Mouse (Mus musculus): ENCODE results near the gene Ggnbp2. TPM values are rescaled to one million over a fixed set of nuclear protein-coding genes. Genes with fewer than 3 reads are reported as not detected.
"Not testable (repeated sequence)": the region's sequence is repeated elsewhere in the genome, so short reads cannot be mapped to it uniquely, and the experiment has no call there.

The Ggnbp2 gene
- polyA plus RNA-seq, 1 experiment from 2014 or later, result 76.8 TPM

DNA sequence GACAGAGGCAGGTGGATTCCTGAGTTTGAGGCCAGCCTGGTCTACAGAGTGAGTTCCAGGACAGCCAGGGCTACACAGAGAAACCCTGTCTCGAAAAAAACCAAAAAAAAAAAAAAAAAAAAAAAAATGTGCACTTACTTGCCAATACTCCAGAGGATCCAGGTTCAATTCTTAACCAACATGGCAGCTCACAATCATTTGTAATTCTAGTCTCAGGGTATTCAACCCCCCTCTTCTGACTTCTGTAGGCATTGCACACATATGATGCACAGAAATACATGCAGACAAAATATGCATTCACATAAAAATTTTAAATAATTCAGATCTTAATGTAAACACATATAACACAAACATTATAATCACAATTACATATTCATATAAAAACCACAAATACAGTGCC is 5.4 kb upstream of the Ggnbp2 start:
- Histone ChIP-seq H3K4me1 (peaks cover 47% of the 10 kb centered on the region), H3K36me3 (peaks cover 34% of the 10 kb centered on the region)
- ATAC-seq; H3K9me3 ChIP-seq (replicated peaks); H3K4me3 ChIP-seq; H3K27ac ChIP-seq; H3K4me2 ChIP-seq; H3K9ac ChIP-seq; H3K27me3 ChIP-seq (replicated peaks): not testable (repeated sequence)
- WGBS (ENCODE audit: insufficient replicate concordance), result 83% methylated on average over 1 of the region's 1 CpGs

DNA sequence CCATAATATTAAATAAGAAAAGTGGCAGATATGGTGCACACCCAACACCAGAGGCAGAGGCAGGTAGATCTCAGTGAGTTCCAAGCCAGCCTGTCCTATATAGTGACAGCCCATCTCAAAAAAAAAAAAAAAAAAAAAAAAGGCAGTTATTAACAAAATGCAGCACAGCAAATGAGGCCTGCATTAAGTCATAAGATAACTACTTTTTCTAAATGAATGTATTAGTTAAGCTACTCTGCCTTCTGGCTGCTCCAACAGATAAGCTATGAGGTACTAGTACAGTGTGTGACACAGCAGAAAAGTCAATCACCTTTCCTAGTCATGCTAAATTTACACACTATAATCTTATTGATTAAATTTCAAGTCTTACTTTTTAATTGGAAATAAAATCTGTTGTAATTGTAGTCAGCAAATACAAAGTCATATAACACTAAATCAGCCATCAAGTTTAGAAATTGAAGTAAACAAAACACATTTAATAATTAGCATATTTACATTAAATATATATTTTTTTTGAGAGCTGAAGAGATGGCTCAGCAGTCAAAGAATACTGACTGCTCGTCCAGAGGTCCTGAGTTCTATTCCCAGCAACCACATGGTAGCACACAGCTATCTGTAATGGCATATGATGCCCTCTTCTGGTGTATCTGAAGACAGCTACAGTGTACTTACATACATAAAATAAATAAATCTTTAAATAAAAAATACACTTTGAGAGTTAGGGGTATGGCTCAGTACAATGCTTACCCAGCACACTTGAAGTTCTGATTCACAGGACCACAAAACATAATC is 2.6 kb upstream of the Ggnbp2 start:
- H3K4me2 ChIP-seq, result peak overlapping the region; percentile 67
- no peaks in the 10 kb centered on the region for H3K27me3 ChIP-seq (replicated peaks)
- H3K4me1 ChIP-seq, result peaks cover 30% of the 10 kb centered on the region
- H3K9me3 ChIP-seq (replicated peaks), result no peaks in the 10 kb centered on the region
- peak overlapping the region; percentile 68 for H3K9ac ChIP-seq
- peak overlapping the region; percentile 97 for H3K27ac ChIP-seq
- H3K4me3 ChIP-seq, result peak overlapping the region; percentile 45; the same call in 1 of the 2 replicates
- peak; percentile 66 for ATAC-seq
- peaks cover 31% of the 10 kb centered on the region for H3K36me3 ChIP-seq
- 20% methylated on average over 1 of the region's 1 CpGs for WGBS (ENCODE audit: insufficient replicate concordance)

DNA sequence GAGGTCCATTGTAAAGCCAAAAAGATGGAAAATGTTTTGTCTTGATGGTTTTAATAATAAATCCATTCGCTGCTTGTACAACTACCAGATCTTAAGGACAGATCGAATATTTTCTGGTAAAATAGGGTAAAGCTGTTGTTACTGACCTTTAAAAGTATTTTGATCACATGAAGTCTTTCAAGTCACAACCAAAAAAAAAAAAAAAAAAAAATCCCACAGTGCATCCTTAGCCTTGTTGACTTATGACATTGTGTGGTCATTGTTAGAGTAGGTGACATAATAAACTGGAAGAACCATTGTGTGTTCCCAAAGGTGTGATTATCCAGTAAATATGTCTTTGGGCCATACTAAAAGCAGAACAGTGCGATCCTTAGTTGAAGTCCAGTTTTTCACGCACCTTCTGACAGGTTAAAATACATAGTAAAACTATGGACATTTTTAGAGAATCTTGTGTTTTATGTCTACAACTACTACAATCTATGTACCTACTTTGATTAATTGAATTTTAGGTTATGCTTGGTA is 992 bp upstream of the Ggnbp2 start:
- no peaks in the 10 kb centered on the region for H3K9me3 ChIP-seq (replicated peaks)
- H3K4me3 ChIP-seq, result peak overlapping the region; percentile 98
- H3K36me3 ChIP-seq, result peaks cover 23% of the 10 kb centered on the region
- no peak for ATAC-seq
- 50% methylated on average over 4 of the region's 4 CpGs for WGBS (ENCODE audit: insufficient replicate concordance)
- H3K4me1 ChIP-seq, result peaks cover 35% of the 10 kb centered on the region
- peak overlapping the region; percentile 100 for H3K27ac ChIP-seq
- peak overlapping the region; percentile 79 for H3K4me2 ChIP-seq
- peak overlapping the region; percentile 99 for H3K9ac ChIP-seq
- H3K27me3 ChIP-seq (replicated peaks), result no peaks in the 10 kb centered on the region

DNA sequence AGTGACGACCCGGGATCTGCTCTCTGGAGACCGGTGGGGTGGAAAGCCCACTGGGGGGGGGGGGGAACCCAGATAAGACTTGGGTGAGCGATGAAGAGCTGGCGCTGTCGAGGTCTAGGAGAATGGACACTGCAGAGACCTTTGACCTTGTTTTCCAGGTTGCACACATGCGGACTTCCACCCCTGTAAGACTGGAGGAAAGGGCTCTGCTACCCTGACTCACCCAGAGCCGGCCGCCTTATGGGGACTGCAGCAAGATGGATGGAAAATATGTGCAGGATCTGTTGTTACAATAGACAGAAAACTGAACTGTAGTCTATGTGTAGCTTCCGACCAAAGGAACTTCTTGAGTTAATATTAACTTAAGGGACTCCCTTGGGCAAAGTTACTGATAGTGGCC is 429 bp upstream of the Ggnbp2 start:
- ATAC-seq, result peak; percentile 33

DNA sequence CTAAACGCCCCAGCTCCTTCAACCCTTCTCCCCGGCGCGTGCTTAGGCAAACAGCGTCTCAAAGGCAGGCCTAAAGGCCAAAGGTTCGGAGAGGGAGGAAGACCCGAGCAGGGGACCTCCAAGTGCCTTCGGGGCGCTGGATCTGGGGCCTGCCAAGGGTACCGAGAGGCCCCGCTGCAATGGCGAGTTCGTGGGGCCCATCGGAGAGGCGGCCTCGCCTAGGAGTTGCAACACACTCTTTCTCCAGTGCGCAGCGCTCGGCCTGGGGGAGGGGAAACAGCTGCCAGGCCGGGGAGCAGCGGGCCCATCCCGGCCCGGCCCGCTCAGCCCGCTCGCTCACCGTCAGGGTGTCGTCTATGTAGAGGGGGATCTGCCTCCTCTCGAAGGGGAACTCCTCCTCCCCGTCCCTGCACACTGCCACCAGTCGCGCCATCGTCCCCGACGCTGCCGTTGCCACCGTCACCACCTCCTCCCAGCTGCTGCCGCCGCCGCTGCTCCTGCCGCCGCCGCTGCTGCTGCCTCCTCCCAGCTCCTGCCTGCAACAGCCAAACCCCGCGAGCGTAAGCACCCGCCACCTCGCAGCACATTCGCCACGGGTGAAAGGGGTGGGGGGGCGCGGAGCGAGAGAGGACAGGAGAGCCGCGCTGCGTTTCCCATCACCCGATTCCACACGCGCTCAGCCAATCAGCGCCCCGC is 932 bp downstream of the Ggnbp2 start:
- Histone ChIP-seq H3K27me3 (replicated peaks) (no peaks in the 10 kb centered on the region), H3K36me3 (peaks cover 32% of the 10 kb centered on the region), H3K27ac (peak overlapping the region; percentile 100), H3K4me3 (peak overlapping the region; percentile 98), H3K4me1 (peaks cover 51% of the 10 kb centered on the region), H3K9me3 (replicated peaks) (no peaks in the 10 kb centered on the region), H3K4me2 (peak overlapping the region; percentile 79), H3K9ac (peak overlapping the region; percentile 99)
- ATAC-seq, result peak; percentile 64
- under 1% methylated on average over 50 of the region's 61 CpGs for WGBS (ENCODE audit: insufficient replicate concordance)

More for the DNA sequence above, 429 bp upstream of the Ggnbp2 start:
- H3K9me3 ChIP-seq (replicated peaks), result no peaks in the 10 kb centered on the region
- H3K36me3 ChIP-seq, result peaks cover 22% of the 10 kb centered on the region
- under 1% methylated on average over 7 of the region's 10 CpGs for WGBS (ENCODE audit: insufficient replicate concordance)
- peaks cover 39% of the 10 kb centered on the region for H3K4me1 ChIP-seq
- peak overlapping the region; percentile 100 for H3K27ac ChIP-seq
- H3K4me3 ChIP-seq, result peak overlapping the region; percentile 98
- peak overlapping the region; percentile 79 for H3K4me2 ChIP-seq
- peak overlapping the region; percentile 99 for H3K9ac ChIP-seq
- no peaks in the 10 kb centered on the region for H3K27me3 ChIP-seq (replicated peaks)

DNA sequence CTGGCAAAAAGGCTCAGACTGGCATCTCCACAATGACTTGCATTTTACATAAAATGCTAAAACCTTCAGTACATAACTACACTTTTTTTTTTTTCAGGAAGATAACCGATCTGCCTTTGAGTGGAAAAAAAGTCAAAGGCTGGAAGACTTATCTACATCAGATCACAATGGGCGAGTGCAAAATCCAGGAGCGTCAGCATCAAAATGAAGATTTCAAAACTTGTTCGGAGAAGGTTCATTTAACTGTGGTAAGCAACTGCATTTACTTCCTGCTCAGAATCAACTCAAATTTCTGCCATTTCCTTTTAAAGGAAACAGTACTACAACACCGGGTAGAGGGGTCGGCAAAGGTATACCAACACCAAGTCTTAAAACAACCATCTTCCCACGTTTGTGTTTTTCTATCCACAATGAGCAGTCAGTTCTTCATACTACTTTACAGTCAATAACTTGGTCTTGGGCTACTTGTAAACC is 1.8 kb downstream of the Ggnbp2 start:
- WGBS (ENCODE audit: insufficient replicate concordance), result 2% methylated on average over 7 of the region's 7 CpGs
- ATAC-seq, result no peak
- Histone ChIP-seq H3K4me1 (peaks cover 50% of the 10 kb centered on the region), H3K27ac (peak overlapping the region; percentile 100), H3K27me3 (replicated peaks) (no peaks in the 10 kb centered on the region), H3K4me2 (peak overlapping the region; percentile 79), H3K36me3 (peaks cover 32% of the 10 kb centered on the region), H3K9ac (peak overlapping the region; percentile 99), H3K9me3 (replicated peaks) (no peaks in the 10 kb centered on the region), H3K4me3 (peak overlapping the region; percentile 98)

DNA sequence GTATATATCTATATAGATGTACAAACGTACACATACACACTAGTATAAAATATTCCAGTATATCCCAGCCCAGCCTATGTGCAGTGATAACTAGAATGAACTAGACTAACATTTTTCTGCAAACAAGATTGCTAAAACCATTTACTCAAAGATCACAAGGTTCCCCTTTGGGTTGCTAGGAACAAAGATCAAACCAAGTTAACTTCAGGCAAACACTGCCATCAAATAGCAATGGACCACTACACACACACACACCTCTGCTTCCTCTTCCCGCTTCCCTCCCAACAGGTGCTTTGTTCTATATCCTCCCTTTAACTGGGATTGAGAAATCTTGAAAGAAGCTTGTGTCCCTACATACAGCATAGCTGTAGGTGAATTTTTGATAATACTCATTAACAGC is 3.0 kb downstream of the Ggnbp2 start:
- peak overlapping the region; percentile 70 for H3K9ac ChIP-seq
- 82% methylated on average over 2 of the region's 2 CpGs for WGBS (ENCODE audit: insufficient replicate concordance)
- no peaks in the 10 kb centered on the region for H3K9me3 ChIP-seq (replicated peaks)
- H3K36me3 ChIP-seq, result peaks cover 42% of the 10 kb centered on the region
- ATAC-seq, result no peak
- H3K4me2 ChIP-seq, result peak overlapping the region; percentile 77
- peak overlapping the region; percentile 51; the same call in 1 of the 2 replicates for H3K27ac ChIP-seq
- H3K4me3 ChIP-seq, result peak overlapping the region; percentile 59
- H3K4me1 ChIP-seq, result peaks cover 53% of the 10 kb centered on the region
- H3K27me3 ChIP-seq (replicated peaks), result no peaks in the 10 kb centered on the region

DNA sequence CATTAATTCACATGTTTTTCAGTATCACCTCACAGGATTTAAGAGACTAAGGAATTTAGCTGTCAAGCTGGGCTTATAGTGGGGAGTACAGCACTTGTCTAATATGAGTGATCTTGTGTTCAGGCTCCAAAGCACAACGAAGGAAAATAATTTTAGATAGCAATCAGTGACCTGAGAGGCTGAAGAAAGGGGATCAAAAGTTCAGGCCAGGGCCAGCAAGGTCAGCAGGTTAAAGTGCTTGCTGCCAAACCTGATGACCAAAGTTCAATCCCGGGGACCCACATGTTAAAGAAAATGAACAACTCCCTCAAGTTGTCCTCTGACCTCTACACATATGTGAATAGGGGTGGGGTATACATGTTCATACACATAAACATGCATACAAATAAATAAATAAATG is 5.3 kb downstream of the Ggnbp2 start:
- H3K27me3 ChIP-seq (replicated peaks), result no peaks in the 10 kb centered on the region
- no peak overlapping the region for H3K4me3 ChIP-seq
- no peak for ATAC-seq
- peak overlapping the region; percentile 1; the same call in 1 of the 2 replicates for H3K27ac ChIP-seq
- H3K36me3 ChIP-seq, result peaks cover 65% of the 10 kb centered on the region
- H3K9ac ChIP-seq, result peak overlapping the region; percentile 35
- WGBS (ENCODE audit: insufficient replicate concordance), result 58% methylated on average over 2 of the region's 2 CpGs
- no peaks in the 10 kb centered on the region for H3K9me3 ChIP-seq (replicated peaks)
- H3K4me1 ChIP-seq, result peaks cover 65% of the 10 kb centered on the region
- peak overlapping the region; percentile 47 for H3K4me2 ChIP-seq

DNA sequence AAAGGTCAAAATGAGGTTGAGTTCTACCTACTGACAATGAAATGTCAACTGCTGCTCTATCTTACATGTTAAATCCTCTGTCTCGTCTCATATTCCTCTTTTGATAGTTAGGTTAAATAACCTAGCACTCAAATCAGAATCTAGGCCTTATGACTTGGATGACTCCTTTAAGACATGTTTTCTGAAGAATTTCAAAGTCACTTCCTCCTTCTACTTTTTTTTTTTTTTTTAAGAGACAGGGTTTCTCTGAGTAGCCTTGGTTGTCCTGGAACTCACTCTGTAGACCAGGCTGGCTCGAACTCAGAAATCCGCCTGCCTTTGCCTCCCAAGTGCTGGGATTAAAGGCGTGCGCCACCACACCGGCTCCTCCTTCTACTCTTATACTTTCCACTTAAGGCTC is 15.3 kb downstream of the Ggnbp2 start:
- H3K27me3 ChIP-seq (replicated peaks), result no peaks in the 10 kb centered on the region
- no peak overlapping the region for H3K4me3 ChIP-seq
- peaks cover 92% of the 10 kb centered on the region for H3K36me3 ChIP-seq
- H3K27ac ChIP-seq, result no peak overlapping the region
- H3K9me3 ChIP-seq (replicated peaks), result no peaks in the 10 kb centered on the region
- no peak overlapping the region for H3K4me2 ChIP-seq
- H3K4me1 ChIP-seq, result no peaks in the 10 kb centered on the region
- ATAC-seq, result no peak
- H3K9ac ChIP-seq, result no peak overlapping the region
- WGBS (ENCODE audit: insufficient replicate concordance), result 93% methylated on average over 6 of the region's 6 CpGs

DNA sequence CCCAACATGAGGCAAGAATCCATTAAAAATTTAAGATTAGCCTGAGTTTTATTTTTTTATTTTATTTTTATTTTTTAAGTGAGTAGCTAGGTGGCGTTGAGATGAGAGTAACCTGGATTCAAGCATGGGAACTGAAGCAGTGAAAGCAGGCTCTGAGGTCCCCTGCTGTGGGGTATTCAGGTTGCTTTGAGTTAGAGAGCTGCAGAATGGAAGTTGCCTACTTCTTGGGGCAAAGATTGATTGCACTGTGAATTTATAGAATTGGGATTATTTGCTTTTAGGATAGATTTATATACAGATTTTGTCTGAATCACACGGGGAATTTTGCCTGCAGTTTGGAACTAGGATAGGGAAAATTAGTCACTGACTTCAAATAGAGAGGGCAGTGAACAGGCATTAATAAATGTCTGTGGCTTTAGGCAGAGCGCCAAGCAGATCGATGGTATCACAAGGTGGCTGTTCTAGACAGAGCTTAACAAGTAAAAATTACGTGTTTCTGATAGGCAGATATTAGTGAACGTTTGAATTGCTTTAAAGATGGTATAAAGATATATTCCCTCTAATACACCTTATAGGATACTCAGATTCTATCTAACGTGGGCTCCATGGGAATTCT is 23.0 kb downstream of the Ggnbp2 start:
- H3K27me3 ChIP-seq (replicated peaks), result no peaks in the 10 kb centered on the region
- WGBS (ENCODE audit: insufficient replicate concordance), result 85% methylated on average over 7 of the region's 7 CpGs
- H3K4me3 ChIP-seq, result no peak overlapping the region
- H3K4me2 ChIP-seq, result no peak overlapping the region
- no peaks in the 10 kb centered on the region for H3K9me3 ChIP-seq (replicated peaks)
- peaks cover 88% of the 10 kb centered on the region for H3K36me3 ChIP-seq
- H3K4me1 ChIP-seq, result no peaks in the 10 kb centered on the region; the same call in 1 of the 2 replicates
- H3K27ac ChIP-seq, result no peak overlapping the region
- ATAC-seq, result no peak
- no peak overlapping the region for H3K9ac ChIP-seq

DNA sequence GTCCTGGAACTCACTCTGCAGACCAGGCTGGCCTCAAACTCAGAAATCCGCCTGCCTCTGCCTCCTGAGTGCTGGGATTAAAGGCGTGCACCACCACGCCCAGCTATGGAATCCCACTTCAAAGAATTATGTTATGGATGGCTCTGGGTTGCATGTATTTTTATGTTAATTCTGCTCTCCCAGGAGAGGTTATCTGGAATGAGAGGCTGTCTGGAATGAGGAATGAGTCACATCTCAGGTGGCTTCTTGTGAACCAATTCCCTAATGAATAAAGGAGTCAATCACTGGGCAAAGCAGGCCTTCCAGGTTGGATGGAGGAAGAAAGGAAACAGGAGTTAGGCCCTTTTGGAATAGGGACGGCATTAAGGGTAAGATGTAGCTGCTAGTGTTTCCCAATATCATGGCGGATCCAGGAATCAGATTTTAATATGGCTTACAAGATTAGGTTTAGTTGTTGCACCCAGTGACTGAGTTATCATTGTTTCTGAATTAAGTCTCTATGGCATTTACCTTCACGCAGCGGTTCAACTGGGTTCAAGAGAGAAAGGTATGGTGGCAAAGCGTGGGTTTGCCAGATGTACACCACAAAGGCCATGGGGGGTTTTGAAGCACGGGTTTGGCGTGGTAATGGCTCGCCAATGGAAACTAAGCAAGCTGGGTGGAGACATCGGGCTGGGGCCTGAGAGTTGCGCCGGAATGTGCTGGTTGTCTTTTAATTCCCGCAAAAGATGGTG is 23.7 kb downstream of the Ggnbp2 start:
- no peak overlapping the region for H3K9ac ChIP-seq
- 91% methylated on average over 15 of the region's 15 CpGs for WGBS (ENCODE audit: insufficient replicate concordance)

More for the DNA sequence above, 23.7 kb downstream of the Ggnbp2 start:
- H3K4me2 ChIP-seq, result no peak overlapping the region
- H3K27me3 ChIP-seq (replicated peaks), result no peaks in the 10 kb centered on the region
- no peaks in the 10 kb centered on the region; the same call in 1 of the 2 replicates for H3K4me1 ChIP-seq
- no peaks in the 10 kb centered on the region for H3K9me3 ChIP-seq (replicated peaks)
- no peak overlapping the region for H3K4me3 ChIP-seq
- H3K27ac ChIP-seq, result no peak overlapping the region
- ATAC-seq, result no peak
- peaks cover 88% of the 10 kb centered on the region for H3K36me3 ChIP-seq
